Mouse (Mus musculus): Measurements from ENCODE around the gene Cage1.

- TF ChIP-seq CTCF (IDR thresholded peaks at IDR 0.05; ENCODE audit: low read depth) (no peak), EP300 (IDR thresholded peaks at IDR 0.05; ENCODE audit: low read depth) (no peak)
Measured at GRCm38 (mm10) chr13:37989701-37990100, 47.2 kb downstream of the Cage1 start.

Data from liver, postnatal 0 days (tissue).